Mouse (Mus musculus): ENCODE measurements around the gene Rcn3.
"Not testable (repeated sequence)": the region's sequence is repeated elsewhere in the genome, so short reads cannot be mapped to it uniquely, and the experiment has no call there.

Gene Rcn3

DNA sequence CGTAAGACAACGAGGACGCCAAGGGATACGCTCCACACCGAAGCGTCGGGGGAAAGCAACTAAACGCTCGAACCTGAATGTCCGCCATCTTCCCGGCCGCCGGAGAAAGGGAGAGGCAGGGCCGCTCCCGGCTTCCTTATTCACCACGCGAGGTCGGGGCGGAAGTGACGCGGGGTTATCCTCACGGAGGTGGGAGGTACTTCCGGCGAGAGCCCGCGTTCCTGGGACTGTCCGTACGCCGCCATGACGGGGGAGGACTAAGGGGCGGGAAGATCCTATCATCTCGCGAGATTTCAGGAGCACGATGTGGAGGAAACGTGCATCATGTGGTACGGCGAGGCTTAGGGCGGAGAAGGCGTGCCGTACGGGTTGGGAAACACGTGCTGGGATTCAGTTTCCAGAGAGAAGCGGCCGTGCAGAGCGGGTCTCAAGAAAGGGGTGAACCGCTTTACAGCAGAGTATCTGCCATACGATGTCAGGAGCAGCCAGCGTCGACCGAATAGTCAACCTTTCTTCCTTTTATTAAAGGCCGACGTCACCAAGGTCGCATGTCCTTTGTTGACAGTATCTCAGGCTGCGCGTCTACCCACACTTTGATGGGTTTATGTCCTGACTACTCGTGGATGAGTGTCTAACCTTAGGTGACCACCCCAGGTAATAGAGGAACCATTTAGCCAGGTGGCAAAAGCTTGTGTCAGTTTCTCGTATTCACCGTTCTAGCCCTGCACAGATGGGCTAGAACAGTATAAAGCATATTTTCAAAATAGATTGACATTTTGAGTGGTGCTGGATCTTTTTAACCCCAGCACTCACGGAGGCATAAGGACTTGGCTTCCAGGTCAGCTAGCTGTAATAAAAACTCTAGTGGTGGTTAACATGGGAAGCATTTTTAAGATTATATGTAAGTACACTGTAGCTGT is 32.5 kb upstream of the Rcn3 start, which contains the start of gene Rps11:
Rps11 (minus strand) TSS at position 216 of the 920 bp plus-strand sequence.
- DNase-seq (ENCODE audit: low read depth, low spot score): peak; percentile 95

DNA sequence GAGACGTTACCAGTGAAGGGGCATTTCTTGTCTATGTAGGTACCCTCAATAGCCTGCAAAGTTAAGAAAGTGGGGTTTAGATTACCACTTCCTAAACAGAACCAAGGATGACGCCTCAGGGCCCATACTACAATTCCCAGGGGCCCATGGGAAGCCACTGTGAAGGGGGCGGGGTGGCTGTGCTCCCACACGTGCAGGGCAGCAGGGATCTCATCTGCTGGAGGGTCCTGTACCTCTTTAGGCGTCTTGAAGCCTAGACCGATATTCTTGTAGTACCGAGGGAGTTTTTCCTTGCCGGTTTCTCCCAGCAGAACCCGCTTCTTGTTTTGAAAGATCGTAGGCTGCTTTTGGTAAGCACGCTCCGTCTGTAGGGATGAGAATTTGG is 31.2 kb upstream of the Rcn3 start:
- no peak for DNase-seq (ENCODE audit: low read depth, low spot score)

DNA sequence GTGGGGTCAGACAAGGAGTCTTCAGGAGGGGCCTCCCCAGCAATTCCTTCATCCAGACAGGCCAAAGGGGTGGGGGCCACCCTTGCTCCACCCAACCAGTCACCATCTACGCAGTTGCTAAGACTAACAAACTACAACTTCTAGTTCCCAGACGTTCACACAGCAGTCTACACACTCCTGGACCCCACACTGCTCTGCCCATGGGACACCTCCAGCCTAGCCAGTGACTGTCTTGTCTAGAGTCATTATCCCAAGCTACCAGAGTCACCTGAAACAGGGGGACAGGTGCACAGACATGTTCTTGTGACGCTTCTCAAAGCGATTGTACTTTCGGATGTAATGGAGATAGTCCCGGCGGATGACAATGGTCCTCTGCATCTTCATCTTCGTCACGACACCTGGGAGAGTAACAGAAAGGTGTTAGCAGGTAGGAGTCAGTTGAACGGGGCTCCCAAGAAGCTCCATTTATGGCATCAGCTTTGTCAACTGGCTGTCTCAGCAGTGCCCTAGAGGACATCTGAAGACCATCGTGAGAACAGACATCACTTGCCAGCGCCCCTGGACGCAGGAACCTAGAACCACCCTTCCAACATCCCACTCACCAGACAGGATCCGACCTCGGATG is 30.7 kb upstream of the Rcn3 start:
- DNase-seq (ENCODE audit: low read depth, low spot score): no peak

DNA sequence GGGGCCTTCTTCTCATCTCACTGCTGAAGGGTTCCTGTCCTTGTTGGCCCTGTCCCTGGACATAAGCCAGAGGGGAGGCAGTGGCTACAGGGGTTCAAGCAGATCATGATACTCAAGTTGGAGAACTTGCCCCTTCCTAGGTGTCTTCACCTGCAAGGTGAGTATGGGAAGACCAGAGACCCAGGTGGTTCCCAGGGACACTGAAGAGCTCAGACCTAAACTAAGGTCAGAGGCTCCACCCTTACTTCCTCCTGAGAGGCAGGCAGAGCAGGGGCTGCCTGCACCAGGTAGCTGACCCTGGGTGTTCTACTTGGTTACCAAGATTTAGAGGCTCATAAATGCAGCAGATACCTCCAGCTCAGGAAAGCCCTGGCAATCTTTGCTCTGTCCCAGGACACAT is 29.9 kb upstream of the Rcn3 start:
- DNase-seq (ENCODE audit: low read depth, low spot score): no peak

DNA sequence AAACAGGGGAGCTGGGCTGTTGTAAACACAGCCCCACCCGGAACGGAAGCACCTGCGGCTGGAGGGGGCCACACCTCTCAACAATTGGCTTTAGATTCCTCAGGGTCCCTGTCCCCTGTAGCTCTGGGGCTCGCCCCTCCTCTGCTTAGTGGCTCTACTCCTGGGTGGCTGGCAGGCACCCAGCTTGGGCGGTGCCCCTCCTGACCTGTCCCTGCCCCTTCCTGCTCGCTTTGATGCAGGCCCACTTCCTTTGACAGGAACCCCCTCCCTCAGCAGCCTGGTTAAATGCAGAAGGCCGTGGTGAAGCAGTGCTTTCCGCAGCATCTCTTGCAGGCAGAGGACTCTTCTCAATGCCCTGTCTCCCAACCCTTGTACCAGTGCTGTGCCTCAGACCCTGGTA is 29.4 kb upstream of the Rcn3 start:
- no peak for DNase-seq (ENCODE audit: low read depth, low spot score)

DNA sequence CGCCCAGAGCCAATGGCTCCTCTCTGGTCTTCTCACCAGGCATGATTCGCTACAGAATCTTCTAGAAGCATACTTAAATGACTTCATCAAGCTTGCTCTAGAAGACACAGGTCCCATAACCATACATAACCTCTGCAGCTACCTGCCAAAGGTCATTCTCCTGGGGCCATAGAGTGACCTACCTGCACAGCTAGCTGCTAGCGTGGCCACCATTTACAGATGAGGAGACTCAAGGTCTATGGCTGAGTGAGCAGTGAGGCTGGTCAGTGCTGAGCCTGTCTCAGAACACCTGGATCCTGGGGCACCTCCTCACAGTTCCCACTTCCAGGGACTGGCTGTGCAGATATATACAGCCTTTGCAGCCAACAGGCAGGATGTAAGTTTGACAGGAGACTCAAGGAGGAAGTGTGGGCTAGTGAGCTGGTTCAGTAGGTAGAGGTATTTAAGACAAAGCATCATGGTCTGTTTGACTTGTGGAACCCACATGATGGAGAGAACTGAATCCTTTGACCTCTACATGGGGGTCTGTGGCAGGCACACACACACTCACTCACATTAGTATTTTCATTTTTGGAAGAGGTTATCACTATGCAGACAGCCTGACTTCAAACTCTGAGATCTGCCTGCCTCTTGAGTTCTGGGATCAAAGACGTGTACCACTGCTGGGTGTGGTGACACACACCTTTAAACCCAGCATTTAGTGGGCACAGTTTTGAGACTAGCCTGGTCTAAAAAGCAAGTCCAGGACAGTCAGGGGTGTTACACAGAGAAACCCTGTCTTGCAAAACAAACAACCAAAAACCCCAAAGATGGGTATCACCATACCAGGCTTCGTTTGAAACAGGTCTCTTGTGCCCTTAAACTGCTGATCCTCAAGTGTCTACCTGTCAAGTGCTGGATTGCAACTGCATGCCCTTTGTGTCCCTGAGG is 28.0 kb upstream of the Rcn3 start:
- no peak for DNase-seq (ENCODE audit: low read depth, low spot score)

DNA sequence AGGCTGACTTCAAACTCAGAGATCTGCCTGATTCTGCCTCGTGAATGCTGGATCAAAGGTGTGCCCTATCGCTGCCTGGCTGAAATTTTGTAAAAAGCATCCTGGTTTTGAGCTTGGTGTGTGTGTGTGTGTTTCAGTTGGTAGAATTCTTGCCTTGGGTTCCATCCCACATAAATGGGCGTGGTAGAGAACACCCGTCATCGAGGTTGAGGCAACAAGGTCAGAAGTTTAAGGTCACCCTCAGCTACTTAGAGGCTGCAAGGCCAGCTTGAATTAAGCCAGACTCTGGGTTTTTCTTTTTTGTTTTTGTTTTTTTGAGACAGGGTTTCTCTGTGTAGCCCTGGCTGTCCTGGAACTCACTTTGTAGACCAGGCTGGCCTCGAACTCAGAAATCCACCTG is 26.3 kb upstream of the Rcn3 start:
- no peak for DNase-seq (ENCODE audit: low read depth, low spot score)

DNA sequence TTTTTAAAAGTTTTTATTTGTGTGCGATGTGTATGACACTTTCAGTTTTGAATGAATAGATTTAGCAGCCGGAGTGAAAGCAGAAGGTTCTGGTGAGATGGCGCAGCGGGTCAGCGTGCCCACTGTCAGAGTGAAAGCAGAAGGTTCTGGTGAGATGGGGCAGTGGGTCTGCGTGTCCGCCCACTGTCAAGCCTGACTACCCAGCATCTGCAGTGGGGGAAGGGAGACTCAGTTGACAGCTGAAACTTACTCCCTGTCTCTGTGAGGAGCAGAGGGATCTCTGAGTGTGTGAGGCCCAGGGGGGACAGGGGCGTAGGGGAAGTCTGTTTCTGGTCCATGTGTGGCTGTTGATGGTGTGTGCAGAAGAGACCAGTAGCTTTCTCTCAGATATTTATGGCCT is 25.5 kb upstream of the Rcn3 start:
- DNase-seq (ENCODE audit: low read depth, low spot score): no peak

DNA sequence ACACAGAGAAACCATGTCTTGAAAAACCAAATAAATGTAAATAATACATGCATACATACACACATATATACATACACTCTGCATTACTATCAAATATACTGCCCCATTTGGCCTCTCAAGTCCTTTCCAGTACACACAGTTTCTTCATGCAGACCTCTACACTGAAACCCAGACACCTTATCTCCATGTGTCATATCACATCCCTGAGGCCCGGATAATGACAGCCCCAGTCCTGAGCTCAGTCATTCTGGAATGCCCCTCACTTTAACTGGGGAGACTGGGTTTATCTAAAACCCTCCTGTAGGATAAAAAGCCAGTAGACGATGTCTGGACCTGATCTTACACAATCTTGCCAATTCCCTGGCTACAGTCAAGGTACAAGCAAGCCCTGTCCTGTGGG is 21.5 kb upstream of the Rcn3 start:
- no peak for DNase-seq (ENCODE audit: low read depth, low spot score)

DNA sequence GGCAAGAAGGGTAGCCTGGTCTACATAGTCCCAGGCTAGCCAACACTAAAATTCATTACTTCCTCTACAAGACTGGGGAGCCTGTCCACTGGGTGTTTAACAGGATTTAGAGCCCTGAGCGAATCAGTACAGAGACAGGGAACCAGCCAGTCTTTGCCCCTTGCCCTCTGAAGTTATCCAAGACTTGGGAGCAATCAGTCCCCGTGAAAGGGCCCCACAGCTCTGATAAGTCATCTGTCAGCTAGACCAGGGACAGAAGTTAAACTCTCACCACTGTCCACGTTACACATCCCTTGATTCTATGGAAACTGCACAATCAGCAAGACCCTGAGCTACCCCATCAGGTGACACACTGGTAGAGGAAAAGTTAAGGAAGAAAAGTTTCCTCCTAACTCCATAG is 20.5 kb upstream of the Rcn3 start:
- no peak for DNase-seq (ENCODE audit: low read depth, low spot score)

DNA sequence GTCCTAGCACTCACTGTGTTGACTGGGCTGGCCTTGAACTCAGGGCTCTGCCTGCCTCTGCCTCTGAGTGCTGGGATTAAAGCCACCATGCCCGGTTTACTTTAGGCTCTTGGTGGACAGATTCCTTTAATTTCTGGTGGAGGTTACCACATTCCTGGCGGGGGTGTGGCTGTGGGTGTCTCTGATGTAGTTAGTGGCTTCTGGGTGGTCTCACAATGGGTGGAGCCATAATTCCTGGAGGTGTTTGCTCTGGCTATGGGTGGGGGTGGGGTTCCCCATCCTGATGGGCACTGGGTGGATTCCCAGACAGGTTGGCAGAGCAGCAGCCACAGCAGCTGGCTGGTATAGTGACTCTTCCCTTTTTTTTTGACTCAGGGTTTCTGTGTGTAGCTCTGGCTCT is 19.9 kb upstream of the Rcn3 start:
- no peak for DNase-seq (ENCODE audit: low read depth, low spot score)

DNA sequence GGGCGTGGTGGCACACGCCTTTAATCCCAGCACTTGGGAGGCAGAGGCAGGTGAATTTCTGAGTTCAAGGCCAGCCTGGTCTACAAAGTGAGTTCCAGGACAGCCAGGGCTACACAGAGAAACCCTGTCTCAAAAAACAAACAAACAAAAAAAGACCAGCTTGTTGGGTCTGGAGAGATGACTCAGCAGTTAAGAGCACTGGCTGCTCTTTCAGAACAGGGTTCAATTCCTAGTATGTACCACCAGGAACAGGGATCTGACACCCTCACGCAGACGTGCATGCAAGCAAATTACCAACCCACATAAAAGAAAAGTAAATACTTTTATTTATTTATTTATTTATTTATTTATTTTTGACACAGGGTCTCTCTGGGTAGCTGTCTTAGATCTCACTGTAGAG is 18.1 kb upstream of the Rcn3 start:
- DNase-seq (ENCODE audit: low read depth, low spot score): not testable (repeated sequence)

DNA sequence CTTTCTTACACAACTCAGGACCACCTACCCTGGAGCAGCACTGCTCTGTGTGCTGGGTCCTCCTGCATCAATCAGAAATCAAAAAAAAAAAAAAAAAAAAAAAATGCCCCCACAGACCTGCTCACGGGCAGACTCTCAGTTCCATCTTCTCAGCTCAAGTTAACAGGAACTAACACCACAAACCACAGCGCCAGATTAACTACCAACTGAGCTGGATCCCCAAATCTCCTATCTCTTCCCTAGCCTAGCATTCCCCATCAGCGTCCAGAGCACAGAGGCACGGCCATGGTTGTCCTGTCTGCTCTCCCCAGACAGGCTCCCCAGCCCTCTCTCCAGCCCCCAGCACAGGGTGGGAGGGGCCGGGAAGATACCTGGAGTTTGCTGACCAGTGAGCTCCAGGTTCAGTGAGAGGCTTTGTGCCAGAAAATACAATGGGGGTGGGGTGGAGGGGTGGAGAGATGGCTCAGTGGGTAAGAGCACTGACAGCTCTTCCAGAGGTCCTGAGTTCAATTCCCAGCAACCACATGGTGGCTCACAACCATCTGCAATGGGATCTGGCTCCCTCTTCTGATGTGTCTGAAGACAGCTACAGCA is 15.1 kb upstream of the Rcn3 start:
- DNase-seq (ENCODE audit: low read depth, low spot score): no peak

DNA sequence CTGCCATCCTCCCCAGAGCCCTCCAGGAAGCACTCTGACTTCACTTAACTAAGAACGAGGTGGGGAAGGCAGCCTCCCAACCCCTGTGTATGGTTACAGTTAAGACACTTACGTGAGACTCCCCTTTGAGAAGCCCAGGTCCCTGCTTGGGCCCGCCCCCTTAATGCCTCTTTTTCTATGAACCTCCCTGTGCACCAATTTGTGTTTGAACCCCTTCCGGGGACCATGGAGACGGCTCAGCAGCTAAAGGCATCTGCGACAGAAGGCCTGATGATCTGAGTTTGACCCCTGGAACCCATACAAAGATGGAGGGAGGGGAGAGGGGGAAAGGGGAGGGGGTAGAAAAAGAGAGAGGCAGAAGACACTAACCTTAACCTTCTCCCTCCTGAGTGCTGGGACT is 14.4 kb upstream of the Rcn3 start:
- no peak for DNase-seq (ENCODE audit: low read depth, low spot score)

DNA sequence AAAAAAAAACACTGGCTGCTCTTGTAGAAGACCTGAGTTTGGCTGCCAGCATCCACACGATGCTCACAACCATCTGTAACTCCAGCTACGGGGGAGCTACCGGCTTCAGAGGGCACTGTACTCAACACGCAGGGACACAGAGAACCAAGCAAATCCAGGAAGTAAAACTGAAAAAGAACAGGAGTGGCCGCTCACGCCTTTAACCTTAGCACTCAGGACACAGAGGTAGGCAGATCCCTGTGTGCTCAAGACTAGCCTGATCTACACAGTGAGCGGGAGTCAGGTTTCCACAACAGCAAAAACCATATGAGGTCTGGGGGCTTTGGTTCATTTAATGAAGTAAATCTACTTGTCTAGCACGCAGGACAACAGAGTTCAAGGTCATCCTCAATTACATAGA is 13.5 kb upstream of the Rcn3 start:
- DNase-seq (ENCODE audit: low read depth, low spot score): no peak

DNA sequence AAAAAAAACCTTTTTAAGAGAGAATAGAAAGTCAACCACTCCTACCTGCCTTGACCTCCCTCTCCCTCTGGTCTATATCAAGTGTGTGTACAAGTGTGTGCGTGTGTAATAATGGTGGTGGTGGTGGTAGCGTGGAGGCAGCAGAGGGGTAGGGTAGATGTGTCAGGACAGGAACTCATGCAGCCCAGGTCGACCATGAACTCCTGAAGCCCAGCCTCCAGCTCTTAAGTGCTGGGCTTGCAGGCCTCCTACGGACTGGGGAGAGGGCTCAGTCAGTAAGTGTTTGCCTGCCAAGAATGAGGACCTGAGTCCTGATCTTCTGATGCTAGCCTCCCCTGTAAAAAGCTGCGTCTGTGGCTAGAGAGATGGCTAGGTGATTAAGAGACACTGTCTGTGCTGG is 12.9 kb upstream of the Rcn3 start:
- DNase-seq (ENCODE audit: low read depth, low spot score): no peak

DNA sequence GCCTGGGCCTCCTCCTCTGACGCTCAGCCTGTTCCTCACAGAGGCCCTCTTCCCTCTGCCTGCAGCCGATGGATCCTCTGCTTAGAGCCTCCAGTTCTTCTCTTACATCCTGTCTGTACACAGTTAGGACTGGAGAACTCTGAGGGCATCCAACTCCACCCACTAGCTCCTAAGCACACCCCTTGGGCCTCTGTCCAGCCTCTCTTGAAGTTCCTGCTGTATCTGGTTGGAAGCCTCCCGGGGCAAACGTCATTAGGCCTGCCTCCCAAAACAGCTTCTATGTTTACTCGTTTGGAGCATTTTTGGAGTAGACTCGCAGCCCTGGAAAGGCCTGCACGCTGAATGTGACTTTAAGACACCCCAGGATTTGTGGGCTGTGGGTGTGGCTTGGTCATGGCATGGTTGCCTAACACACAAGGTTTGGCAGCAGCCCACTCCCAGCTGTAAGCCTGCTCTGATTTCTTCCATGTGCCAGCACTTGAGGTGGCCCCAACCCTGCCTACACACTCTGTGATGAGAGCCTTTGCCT is 11.7 kb upstream of the Rcn3 start, which contains the start of gene Fcgrt:
Fcgrt (minus strand) TSS at position 200 of the 529 bp plus-strand sequence.
- no peak for DNase-seq (ENCODE audit: low read depth, low spot score)

DNA sequence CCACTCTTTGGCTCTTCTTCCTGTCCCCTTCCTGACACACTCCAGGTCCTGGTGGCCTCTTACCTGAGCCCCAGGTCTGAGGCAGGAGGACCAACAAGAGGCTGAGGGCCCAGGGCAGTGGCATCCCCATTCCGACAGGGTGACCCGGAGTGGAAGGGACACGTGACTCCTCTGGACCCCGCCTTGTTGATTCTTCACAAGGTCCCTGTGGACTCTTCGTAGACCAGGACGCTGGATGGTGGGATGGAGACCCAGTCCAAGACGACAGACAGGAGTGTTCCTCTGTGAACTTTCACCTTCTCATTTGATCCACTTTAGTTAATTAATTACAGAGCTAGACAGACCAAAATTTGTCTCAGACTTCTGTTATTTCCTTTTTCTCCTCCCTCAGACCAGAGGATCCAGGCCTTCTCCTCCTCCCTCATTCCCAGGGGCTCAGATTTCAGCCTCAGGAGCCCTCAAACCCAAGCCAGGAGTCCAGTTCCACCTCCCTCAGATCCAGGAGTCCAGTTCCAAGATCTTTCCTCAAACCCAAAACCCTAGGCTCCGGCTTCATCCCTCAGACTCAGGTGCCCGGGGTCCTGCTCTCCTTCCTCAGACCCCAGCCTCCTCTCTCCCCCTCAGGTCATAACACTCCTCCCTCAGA is 11.0 kb upstream of the Rcn3 start:
- DNase-seq (ENCODE audit: low read depth, low spot score): no peak

DNA sequence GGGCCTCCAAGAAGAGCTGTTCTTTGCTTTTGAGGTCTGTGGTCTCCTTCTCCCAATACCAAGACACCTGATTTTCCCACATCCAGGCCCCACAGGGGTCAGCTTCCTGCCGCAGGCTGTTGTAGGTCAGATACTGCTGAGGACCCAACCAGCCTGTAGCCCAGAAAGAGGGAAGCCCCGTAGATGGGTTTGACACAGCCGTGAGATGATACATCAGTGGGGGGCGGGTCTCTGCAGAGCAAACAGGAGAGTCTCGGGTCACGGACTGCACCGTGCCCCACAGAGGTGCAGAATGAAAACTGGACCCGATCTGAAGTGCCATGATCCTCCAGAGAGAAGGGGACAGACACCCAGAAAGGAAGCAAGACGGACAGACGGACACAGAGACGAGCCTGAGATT is 10.4 kb upstream of the Rcn3 start:
- DNase-seq (ENCODE audit: low read depth, low spot score): no peak

DNA sequence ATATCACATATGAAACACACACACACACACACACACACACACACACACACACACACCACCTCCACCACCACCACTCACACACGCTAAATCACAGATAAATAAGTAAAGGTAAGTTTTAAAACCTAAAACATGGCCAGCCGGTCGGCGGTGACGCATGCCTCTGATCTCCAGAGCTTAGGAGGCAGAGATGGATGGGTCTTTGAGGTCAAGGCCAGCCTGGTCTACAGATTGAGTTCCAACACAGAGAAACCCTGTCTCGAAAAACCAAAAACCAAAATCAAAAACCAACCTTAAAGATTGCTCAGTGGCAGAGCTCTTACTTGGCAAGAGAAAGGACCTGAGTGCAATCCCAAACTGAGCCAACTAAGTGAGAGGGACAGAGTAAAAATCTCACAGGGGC is 8.0 kb upstream of the Rcn3 start:
- DNase-seq (ENCODE audit: low read depth, low spot score): no peak

Measured in WW6 (cell line).